Mouse (Mus musculus): ENCODE measurements around the gene Mrc2. TPM values are rescaled to one million over a fixed set of nuclear protein-coding genes. Genes with fewer than 3 reads are reported as not detected.

Mrc2 gene
- total RNA-seq, 2 experiments from 2014 or later = 15.2 to 18.3 TPM

DNA sequence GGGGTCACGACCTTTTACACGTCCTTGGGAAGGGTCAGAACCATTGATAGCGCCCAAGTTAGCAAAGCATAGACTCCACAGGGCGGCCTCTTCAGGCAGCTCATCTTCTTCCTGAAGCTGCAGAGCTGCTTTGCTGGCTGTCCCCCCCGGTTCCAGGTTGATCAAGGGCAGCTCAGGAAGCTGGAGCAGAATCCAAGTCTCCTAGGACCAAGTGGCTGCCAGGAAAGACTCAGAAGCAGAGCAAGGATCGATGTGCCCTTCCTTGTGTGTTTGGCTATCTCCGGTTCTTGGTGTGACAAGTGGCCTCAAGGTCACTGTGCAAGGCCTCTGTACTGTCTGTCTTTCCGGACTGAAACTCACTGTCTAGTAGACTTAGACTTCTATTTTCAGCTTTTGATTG, 81.4 kb downstream of the Mrc2 start:
- no peak for DNase-seq (ENCODE audit: low spot score in 2 of 2)

DNA sequence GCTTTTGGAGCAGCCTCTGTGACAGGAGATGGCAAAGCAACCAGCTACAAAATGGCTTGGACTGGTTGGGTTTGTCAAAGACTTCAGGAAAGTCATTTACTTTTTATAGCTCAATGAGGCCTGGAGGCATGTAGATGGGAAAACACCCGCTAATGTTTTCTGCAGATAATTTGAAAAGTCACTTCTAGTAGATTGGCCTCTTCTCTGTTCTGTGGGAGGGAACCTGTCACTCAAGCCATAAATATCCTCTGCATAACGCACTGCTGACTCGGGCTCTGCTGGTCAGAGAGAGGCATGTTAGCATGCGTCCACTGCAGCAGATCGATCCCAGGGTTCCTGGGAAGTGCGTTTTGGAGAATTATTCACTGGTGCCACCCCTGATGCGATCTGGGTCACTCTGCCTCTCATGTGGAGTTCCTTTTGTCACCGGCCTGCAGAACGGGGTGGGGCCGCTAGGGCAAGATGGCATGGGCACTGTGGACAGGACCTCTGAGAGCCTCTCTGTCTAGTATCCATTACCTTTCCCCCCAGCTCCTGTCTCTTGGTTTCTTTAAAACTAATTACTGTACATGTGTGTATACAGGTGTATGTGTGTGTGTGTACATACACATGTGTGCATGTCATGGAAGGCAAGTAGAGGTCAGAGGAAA, 82.2 kb downstream of the Mrc2 start:
- DNase-seq (ENCODE audit: low spot score in 2 of 2) = no peak

DNA sequence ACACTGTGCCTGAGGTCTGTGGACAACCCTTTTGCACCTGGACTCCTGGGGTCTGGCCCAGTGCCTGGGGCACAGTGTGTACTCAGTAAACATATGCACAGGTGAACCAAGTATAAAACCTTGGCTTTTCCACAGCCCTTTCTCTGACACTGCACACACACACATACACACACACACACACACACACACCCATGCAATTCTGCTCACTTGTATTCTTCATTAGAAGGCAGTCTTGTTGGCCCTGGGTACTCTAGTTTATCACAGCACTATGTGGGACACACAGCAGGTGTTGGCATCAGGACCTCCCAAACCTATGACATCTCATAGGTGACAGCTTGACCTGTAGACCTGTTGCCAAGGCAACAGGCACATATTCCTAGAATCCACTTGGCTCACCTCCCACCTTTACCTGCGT, 83.4 kb downstream of the Mrc2 start:
- no peak for DNase-seq (ENCODE audit: low spot score in 2 of 2)

DNA sequence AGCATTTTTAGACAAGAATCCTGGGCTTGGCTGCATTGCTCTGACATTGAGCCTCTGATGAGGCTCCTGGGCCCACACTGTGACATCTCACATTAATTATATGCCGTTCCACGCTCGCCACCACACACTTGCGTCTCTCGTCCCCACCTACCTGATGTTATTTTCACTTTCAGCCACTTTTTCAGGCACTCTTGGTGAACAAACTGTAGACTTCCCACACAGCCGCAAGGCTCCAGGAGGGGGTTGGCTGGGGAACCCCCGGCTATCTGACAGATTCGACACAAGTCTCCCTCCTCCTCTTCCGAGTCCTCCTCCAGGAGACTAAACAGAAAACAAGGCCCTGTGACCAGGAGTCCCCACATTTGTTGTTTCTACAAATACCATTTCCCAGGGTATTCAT, 92.8 kb downstream of the Mrc2 start:
- DNase-seq (ENCODE audit: low spot score in 2 of 2) = no peak

DNA sequence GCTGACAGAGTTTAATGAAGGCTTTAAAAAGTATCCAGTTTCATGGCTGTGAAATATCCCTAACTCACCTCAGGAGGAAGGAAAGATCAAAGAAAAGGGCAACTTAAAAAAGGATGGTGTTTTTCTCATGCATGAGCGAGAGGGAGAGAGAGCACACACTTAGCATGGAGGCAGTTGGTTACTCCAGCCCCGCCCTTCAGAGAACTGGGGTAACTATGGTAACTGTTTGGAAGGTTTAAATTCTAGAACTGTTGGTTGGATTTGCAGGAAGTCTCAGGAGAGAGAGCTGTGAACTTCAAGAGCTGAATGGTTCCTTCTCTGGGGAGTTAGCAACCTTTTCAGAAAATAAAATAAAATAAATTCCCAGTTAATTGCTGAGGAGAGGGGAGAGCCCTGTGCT, 96.2 kb downstream of the Mrc2 start:
- no peak for DNase-seq (ENCODE audit: low spot score in 2 of 2)

DNA sequence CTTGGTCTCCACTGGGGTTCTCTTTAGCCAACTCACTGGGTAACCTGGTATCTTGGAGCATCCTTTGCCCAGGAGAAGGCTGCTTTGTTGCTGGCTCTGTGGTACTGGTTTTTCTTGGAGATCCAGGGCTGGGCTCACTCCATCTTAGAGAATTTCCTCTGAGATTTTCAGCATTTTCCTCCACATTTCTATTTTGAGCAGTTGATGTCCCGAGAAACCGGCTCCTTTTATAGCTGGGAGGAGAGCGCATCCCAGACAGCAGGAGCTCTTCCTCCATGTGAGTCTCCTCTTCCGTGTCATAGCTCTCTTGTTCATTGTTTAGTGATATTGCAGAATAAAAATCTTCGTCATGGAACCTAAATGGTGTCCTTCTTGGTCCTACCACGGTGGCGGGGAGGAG, 97.8 kb downstream of the Mrc2 start:
- DNase-seq (ENCODE audit: low spot score in 2 of 2) = no peak

Other genes starting within 250 kb of the Mrc2 start
- not detected for gene Efcab3, start 229.1 kb upstream of the Mrc2 start, total RNA-seq (2021)
- gene Mettl2, start 166.2 kb upstream of the Mrc2 start, total RNA-seq (2021) = 10 to 100 TPM; 23.0 to 23.9 TPM
- gene Gm10842, start 145.8 kb upstream of the Mrc2 start, total RNA-seq (2021) = not detected
- gene Tlk2, start 113.8 kb upstream of the Mrc2 start, total RNA-seq (2021) = 10 to 100 TPM; 47.8 to 51.5 TPM
- gene March10, start 164.1 kb downstream of the Mrc2 start, total RNA-seq (2021) = not detected